Mouse (Mus musculus) CD4-positive, CD25-positive, alpha-beta regulatory T cell, adult 4 months (primary cell): ENCODE results near the gene Ext2. TPM values are rescaled to one million over a fixed set of nuclear protein-coding genes. Genes with fewer than 3 reads are reported as not detected.
A peak's percentile ranks its signal among the peaks of the same experiment; 100 is the strongest.

ENCODE experiments used
- ATAC-seq: one replicate; pipeline ENCODE4 v1.8.0; 2017
- polyA plus RNA-seq, 2 experiments: library from polyadenylated mRNA; unstranded; fragments of 100-300 nt; shearing (Covaris generic); gene quantifications; one replicate each; pipeline ENCODE4 v1.2.1; 2017

Gene Ext2
- polyA plus RNA-seq, 2 experiments from 2014 or later: 16.0 to 18.3 TPM

DNA sequence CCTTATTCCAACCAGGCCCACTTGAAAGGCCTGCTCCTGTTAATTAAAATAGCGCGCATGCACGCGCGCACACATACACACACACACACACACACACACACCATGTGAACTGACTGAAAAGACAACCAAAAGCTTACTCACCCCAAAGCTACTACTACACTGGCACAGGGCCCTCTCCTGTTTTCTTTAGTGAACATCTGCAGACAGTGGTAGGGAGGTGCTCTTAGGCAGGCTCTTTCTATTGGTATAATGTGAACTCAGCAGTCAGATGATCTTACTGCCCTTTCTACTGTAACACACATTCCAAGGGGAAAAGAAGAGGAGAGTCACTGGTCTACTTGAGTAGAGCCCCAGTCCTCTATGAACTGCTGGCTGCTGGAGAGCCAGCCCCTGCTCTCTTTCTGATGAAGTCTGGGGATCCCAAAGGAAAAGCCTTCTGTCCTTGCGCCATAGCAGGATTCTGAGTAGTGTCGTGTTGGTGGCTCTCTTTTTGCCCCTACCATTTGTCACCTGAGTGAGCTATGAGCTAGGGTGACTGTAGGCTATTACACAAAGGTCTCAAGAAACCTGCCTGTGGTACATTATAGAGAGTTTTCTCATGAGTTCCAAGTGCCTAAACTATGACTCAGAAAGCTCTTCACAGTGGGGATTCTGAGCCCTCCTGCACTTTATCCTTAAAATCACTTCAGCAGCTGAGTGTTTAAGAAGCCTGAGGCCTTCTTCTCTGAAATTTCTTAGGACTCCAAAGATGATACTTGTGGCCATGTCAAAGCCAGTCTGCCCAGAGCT is 45.9 kb downstream of the Ext2 start:
- no peak for ATAC-seq

DNA sequence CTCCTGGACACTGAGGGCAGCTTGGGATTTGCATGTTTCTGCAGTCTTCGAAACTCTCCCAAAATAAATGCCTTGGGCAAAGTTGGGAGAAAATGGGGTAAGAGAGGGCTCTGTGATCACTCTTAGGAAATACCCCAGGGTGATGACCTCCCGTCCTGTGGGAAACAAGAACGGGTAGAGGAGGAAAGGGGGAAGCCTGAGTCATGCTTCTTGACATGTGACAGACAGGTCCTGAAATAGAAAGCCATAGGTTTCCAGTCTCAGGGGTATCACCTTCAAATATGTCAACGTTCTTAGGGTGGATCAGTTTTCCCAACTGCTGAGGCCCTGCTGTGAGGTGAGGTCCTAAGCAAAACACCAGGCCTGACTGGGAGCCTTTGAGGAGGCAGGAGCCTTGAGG is 46.9 kb downstream of the Ext2 start:
- ATAC-seq: no peak

DNA sequence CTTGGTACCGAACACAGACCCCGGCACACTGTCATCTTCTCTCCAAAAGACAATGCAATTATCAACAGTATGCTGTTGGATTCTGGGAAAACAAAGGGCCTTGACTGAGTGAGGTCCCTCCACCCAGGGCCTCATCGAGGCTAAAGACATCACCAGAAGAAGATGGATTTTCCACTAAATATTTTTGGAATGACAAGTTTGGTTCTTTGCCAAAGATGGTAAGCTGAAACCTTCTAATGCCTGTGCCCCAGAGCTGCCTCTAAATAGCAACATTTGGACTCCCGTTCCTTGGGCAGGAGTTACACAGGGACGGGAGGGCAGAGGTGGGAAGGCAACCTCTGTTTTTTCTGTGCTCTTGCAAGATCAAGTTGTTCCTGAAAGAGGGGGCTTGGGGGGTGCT is 47.4 kb downstream of the Ext2 start:
- ATAC-seq: no peak

DNA sequence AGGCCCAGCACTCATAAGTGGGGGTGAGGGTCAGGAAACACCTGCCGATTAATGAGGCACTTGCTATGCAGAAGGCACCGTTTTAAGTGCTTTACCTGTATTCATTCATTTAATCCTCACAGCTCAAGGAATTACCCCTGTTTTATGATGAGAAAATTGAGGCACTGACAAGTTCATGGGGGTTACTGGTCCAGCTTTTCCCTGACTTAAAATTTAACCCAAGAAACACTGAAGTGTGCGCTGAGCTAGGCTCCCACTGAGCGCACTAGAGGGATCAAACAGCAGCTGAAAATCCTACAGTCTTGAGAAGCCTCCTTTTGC is 49.6 kb downstream of the Ext2 start:
- no peak for ATAC-seq

DNA sequence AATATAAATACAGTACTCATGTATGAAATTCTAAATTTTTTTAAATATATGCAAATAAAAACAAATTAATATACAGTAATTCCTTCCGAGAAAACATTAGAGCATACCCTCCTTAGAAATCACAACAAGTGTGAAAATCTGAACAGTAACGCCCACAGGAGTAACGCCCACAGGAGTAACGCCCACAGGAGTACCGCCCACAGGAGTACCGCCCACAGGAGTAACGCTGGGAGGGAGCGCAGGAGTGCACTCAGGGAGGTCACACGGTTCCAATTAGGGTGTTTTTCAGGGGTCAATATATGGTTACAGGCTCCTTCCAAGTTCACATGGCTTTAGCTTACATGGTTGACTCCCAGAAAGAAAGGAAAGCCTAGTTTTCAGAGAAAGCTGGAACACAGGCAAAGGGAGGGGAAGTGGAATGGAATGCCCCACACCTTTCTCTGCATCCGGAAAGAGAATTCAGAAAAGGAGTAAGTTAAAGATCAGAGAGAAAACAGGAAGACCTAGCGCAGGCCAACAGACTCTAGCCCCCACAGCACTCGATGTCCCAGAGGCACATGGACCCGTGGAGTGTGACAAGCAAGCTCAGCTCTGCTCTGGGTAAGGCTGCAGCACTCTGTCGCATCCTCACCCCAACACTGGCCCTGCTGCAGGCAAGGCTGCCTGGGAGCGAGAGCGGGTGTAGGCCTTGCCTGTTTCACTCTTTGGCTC is 50.2 kb downstream of the Ext2 start:
- ATAC-seq: peak; percentile 69

DNA sequence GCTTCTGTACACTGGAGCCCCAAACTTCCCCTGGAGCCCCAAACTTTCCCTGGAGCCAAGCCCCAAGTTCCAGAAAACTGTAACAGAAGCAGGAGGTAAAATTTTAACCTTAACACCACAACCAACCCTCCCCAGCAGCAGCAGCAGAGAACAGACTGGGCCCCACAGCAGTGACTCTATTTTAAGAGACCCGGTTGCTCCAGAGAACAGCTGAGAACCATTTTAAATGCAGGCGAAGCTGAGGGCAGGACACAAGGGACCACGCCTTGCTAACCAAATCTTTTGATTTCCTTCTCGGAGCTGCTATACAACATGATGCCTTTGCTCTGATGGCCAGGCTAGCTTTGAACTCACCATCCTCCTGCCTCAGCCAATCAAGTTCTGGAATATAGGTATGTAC is 51.5 kb downstream of the Ext2 start:
- no peak for ATAC-seq

DNA sequence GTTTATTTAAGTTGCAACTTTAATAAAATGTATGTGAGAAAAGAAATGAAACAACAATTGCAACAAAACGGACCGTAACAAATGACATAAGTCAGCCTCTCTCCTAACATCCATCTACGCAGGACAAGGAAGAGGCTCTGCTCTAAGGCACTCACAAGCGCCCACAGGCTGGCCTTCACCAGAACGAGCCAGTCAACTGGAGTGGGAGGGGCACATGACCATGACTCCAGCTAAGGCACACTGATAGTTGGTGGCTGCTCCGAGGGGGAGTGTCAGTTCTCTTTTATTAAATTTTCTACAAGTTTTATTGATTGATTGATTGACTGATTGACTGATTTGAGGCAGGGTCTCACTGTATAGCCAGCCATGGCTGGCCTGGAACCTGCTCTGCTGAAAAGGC is 52.5 kb downstream of the Ext2 start:
- ATAC-seq: no peak

DNA sequence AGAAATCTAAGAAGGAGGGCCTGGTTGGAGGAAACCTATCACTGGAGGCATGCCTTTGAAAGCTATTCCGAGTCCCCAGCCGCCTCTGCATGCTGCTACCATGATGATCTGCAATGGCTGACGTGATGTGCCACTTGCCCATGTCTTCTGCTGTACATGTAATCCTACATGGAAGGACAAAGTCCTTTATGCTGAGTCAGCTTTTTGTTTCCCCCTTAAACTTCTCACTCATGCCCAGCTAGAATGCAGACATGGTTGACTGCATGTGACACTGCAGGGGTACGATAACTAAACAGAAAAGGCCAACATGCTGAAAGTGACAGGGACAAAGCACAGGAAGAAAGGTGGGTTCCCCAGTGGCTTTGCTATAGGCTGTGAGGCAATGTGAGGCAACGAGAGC is 56.6 kb downstream of the Ext2 start:
- ATAC-seq: no peak

DNA sequence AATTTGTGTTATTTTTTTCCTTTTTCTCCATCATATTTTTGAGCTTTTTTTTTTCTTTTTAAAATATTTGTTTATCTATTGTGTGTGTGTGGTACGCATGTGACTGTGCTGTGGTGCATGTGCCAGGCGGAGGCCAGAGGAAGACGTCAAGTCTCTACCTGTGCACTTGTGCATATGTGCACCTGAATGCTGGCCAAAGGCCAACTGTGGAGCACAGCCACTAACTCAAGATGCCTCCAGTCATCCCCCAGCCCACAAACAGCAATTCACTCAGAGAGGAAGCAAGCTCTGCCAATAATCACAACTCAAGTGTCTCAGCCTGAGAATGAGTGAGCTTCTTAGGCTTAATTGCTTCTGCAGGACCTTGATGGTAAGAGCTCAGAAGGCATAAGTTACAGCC is 58.2 kb downstream of the Ext2 start:
- ATAC-seq: no peak

DNA sequence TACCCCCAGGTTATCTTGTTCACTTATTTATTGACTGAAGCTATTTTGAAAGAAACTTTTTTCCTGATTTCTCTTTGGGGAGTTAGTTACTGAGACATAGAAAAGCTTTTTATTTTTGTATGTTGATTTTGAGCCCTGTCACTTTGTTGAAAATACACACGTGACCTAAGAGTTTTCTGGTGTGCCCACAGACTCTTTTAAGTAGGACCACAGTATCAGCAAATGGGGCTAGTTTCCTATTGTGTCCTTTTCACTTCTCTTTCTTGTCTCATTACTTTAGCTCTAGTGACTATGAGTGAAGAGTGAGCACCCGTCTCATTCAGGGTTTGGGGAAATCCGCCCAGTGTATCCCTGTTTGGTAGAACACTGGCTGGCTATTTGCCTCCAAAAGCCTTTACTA is 62.0 kb downstream of the Ext2 start:
- ATAC-seq: no peak

DNA sequence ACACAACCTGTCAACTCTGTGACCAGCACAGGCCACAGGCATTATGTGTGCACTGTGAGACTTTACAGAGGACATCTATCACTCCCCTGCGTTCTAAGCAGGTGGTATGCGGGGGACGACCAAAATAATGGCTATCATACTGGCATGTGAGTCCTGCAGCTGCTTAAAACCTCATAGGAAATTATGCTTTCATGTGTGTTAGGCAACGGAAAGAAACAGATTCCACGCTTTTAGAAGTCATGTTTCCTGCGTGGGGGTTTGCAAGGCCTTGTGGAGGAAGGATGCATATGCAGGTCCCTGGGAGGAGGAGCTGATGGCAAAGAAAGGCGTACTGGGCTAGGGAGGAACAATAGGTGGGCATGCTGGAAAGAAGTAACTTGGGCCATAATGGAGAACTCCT is 63.2 kb downstream of the Ext2 start:
- ATAC-seq: no peak

DNA sequence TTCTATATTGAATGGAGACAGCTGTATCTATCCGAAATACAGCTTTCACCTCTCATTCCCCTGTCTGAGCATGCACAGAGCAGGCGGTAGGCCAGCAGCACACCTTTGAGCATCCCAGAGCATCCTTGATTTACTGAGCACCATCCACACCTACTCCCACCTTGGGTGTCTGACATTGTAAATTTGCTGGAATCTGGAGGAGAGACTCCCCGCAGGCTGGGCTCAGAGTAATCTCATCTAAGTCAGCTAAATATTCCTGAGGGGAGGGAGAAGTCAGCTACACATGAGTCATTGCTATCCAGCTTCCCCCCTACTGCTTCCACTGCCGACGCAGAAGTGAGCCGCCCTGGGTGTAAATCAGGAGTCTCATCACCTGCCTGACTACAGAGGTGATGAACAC is 64.1 kb downstream of the Ext2 start:
- no peak for ATAC-seq

DNA sequence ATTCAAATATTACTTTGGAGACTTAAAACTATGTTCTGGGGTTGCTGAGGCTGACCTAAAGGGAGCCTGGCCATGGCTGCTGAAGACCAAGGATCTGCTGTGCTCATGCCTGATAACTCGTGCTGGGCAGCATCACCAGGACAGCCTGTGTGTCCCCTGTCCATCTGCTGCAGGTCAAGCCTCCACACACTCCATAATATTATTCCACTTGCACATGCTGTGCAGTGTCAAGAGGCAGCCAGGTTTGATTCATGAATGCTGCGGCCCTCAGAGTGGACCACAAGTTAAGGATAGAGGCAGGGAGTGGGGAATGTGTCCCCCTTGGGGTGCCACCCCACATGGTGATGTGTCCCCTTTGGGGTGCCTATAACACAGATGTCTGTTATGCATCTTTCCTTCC is 68.0 kb downstream of the Ext2 start:
- no peak for ATAC-seq

DNA sequence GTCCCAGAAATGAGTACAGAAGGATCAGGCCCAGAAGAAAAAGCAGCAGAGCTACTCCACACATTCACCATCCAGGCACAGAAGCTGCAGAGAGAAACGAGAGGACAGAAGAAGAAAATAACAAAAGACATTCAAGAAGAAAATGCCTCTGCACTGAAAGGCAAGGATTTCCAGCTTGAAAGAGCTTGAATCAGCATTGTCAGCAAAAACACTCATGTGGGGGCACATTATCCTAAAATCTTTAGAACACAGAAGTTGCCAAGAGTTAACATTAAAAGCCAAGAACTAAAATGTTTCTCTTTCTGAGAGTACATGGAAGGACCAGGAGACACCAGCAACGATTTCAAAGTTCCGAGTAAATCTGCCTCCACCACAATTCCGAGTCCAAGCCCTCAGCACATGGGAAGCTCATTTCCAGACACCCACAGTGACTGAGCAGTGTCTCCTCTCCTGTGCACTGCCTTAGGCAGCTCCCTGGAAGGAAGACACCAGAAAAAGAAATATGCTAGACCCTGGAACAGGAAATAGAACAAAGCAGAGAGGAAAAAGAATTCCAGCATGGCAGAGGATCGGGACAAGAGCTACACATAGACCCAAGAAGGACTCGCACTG is 69.1 kb downstream of the Ext2 start:
- no peak for ATAC-seq

DNA sequence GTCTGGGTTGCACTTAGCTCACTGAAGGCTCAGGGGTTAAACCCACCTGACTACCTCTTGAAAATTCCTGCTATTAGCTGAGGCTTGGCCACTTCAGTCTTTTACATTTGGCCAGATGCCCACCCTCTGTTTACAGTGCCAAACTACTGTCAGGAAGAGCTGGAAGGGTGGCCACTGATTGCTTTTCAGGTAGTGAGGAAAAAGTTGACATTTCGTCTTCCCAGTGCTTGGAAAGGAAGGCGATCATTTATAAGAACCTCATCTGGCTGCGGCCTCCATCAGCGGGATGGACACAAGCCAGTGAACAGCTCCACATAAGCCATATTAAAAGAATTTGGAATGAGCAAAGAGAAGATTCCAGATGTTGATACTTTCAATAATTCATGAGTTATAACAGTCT is 72.7 kb downstream of the Ext2 start:
- no peak for ATAC-seq

DNA sequence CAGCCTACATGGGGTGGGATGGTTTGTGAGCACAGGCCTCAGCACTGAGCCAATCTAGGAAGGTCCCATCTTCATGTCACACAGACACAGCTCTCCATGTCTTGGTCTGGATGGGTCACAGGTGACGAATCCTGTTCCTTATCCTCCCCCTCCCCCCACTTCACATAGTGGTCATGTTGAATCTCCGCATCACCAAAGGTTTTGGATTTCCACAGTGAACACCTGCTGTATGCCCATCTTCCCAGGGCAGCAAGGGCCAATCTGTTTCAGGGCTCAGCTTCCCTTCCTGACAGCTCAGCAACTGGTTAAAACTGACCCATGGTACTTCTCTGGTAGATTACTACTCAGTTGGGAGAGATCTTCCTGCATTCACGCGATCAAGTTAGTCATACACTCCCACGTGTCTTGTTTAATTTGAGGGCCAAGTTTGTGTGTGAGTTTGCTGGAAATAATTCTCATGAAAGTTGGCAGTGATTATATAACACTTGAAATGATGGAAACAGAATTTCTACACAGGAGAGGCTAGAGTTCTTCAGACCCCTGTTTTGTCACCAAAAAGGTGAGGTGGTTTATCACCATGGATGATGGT is 74.7 kb downstream of the Ext2 start:
- no peak for ATAC-seq

DNA sequence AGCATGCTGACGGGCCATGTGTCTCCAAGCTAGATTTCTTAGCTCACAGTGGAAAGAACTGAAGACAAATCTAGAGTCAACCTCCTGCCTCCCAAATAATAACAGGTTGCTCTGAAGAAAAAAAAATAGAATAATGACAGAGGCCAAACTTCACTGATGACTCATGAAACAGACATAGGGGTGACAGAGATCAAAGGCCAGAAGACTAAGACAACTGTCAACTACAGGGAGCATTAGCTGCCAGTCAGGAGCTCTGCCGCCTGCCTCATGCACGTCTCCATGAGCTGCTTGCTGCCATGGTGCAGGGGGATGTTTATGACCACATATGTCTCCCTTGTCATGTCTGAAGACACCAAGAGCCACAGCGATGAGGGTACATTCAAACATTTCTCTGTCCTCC is 75.7 kb downstream of the Ext2 start:
- ATAC-seq: peak; percentile 51

DNA sequence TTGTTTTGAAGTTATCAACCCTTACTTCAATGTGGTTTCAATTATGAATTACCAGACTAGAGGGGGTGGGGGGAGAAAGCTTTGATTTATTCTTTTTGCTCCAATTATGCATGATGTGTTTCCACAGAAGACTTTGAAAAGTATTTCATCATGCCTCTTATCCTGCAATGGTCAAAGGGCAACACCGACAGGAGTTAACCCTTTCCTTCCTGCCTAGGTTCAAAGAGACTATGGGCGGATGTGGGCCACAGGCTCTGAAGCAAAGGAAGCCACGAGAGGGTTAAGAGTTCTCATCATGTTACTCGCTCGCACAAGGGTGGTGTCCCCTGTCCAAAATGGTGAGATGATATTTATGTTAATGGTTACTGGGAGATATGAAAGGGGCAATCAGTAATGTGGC is 76.2 kb downstream of the Ext2 start:
- peak; percentile 89 for ATAC-seq

DNA sequence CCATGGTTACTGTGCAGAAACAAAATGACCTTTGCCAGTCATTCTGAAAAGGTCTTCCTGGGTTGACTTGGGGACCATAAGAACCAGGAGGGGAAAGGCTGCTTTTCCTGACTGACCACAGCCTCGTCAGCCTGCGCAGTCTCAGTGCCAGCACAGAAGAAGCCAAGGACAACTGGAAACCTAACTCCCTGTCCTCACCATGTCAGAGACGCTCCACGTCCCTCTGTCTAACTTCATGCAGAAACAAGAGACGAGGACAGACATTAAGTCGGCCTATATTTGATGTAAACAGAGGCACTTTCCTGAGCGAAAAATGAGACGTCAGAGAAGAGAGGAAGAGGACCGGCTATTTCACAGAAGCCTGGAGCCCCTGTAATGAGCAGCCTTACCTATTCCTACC is 76.6 kb downstream of the Ext2 start:
- ATAC-seq: no peak

DNA sequence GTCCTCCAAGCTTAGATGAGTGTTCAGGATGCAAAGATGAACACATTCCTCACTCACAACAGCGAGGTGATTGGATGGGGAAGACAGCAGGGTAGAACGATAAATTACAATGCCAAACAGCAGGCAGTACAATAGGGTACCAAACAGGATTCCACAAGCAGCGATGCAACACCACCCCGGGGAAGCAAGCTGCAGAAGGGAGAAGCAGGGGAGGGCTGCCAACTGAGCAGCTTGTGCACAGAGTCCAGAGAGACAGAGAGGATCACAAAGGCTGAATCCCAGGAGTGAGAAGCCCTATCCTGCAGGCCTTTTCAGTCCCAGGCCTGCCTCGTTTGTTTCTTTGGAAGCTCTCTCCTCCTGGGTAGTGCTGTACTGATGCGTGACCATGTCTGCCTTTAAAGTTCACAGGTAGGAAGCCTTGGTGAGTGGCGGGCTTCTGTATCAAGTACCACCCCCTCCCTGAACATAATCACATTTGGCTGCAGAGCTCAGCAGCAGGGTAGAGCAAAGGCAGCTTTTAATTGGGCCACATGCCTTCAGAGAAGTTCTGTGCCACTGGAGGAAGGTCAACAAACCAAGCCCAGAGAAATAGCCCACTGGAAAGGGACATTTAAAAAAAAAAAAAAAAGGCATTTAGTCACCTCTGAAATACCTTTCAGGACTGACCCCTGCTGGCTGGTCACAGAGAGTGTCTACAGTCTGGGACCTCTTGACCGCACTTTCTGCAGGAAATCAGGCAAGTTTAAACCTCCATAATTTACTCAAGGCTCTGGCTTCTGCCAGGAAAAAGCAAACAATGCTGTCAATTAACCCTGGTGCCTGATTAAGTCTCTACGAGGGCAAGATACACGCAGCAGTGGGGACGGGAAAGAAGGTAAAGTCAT is 77.8 kb downstream of the Ext2 start:
- no peak for ATAC-seq

DNA sequence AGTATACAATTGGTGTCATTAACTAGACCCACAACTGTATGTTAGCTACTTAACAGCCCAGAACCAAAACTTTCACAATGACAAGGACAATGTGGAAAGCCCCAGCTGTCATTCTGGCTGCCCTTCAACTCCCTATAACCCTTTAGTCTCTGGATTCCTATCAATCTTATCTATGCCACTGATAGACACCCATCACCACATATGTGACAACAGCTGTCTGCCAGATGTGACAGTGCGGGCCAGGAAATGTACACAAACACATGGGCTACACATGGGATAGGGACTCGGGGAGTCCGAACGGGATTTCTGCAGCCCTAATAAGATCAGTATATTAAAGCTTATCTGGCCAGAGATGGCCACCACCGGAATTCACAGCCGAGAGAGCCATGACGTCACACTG is 80.7 kb downstream of the Ext2 start:
- no peak for ATAC-seq

DNA sequence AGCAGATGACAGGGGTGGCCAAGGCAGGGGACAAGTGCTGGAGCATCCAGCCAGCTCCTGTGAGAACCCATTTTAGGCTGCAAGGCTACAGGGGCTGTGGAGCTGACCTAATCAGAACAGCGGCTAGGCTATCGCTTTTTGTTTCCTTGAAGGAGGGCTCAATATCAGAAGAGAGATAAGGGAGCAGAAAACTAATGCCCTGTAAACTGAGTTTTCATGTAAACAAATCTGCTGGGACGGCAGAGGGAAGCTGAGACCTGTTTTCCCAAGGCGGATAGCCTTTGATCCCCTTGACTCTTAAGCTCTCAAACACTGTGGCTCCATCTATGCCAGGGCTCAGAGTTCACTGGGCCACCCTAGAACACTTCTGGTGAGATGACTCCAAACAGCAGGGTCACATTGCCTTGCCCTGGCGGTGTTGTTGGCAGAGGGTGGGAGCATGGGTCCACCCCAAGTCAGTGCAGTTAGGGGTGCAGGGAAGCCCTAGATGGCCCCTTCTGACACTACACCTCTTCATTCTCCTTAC is 83.3 kb downstream of the Ext2 start:
- ATAC-seq: no peak

DNA sequence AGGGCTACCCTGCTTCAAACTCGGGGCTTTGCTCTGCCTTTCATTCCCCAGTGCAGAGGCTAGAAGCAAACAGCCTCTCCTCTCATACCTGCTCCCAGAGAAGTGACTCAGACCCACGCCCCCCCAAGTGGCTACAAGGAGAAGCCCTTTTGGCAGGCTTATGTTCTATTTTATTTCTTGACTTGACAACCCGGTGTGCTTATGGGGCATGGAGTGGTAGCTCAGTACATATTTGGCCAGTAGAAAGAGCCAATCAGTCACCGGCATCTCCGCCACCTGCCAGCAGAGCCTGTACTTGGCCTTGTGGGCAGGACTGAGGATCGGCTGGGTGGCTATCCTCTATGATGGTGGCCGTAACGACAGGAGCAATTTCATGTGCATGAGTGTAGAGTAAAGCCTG is 85.2 kb downstream of the Ext2 start:
- ATAC-seq: no peak
